Mouse (Mus musculus) heart, adult 2 months (tissue): ENCODE results near the gene Cd38. TPM values are rescaled to one million over a fixed set of nuclear protein-coding genes. Genes with fewer than 3 reads are reported as not detected.
A peak's percentile ranks its signal among the peaks of the same experiment; 100 is the strongest.

Source experiments
- DNase-seq, 2 experiments: peaks; one replicate each; pipeline ENCODE4 v3.0.0; 2021
- H3K27ac ChIP-seq: fragments of 200-600 bp; 2 replicates; pipeline ENCODE4 v1.8.1; 2022
- H3K27me3 ChIP-seq: fragments of 200-500 bp; 2 replicates; pipeline ENCODE4 v1.6.1; 2012; ENCODE audit warnings: mild to moderate bottlenecking, low read length, inconsistent platforms, mixed read lengths; ENCODE audit not compliant: control insufficient read depth, insufficient read depth
- H3K36me3 ChIP-seq: fragments of 200-500 bp; 2 replicates; pipeline ENCODE4 v1.6.1; 2012; ENCODE audit warnings: low read length, inconsistent platforms; ENCODE audit not compliant: control insufficient read depth, insufficient read depth
- H3K4me1 ChIP-seq: fragments of 200-500 bp; 2 replicates; pipeline ENCODE4 v1.6.1; 2011; ENCODE audit warnings: low read length; ENCODE audit not compliant: control insufficient read depth, insufficient read depth
- H3K4me3 ChIP-seq: fragments of 200-600 bp; 2 replicates; pipeline ENCODE4 v1.8.1; 2022
- H3K79me2 ChIP-seq: fragments of 200-500 bp; replicated peaks from 2 replicates; pipeline ENCODE4 v1.6.1; 2012; ENCODE audit warnings: mild to moderate bottlenecking, inconsistent platforms, low read length, moderate library complexity, mixed read lengths; ENCODE audit not compliant: control insufficient read depth, insufficient read depth
- H3K9ac ChIP-seq: fragments of 200-500 bp; 2 replicates; pipeline ENCODE4 v1.6.1; 2012; ENCODE audit warnings: low read depth, mild to moderate bottlenecking, control low read depth, inconsistent platforms, low read length, mixed read lengths
- CTCF ChIP-seq: fragments of 200-600 bp; IDR thresholded peaks from 2 replicates; pipeline ENCODE4 v1.8.1; 2022; ENCODE audit warnings: antibody characterized with exemption, mild to moderate bottlenecking, moderate library complexity
- EP300 ChIP-seq: fragments of 200-500 bp; IDR thresholded peaks from 2 replicates; pipeline ENCODE4 v1.6.1; 2011; ENCODE audit warnings: low read depth, low read length, control low read depth; ENCODE audit not compliant: insufficient read depth
- POLR2A ChIP-seq: fragments of 200-500 bp; IDR thresholded peaks from 2 replicates; pipeline ENCODE4 v1.6.1; 2011; ENCODE audit warnings: mild to moderate bottlenecking, low read depth, low read length, control low read depth; ENCODE audit not compliant: insufficient read depth
- WGBS: fragments of 180-500 bp; shearing (Covaris S2); methylation state at CpG from one replicate; pipeline ENCODE4 v1.1.7; 2018; 5-methylcytosine and 5-hydroxymethylcytosine counted together
- intact Hi-C: fragments of 180-260 bp; cut with DNase I; formaldehyde crosslinking; loops from one replicate; pipeline ENCODE4 v1.15.1; 2025
- polyA plus RNA-seq: library from polyadenylated mRNA; depleted of rRNA; stranded (reverse); fragments of >200 nt; gene quantifications from 2 replicates; pipeline ENCODE4 v1.2.3, GENCODE M21; 2012
- total RNA-seq, 2 experiments: library from RNA; stranded (reverse); gene quantifications; 2 replicates each; pipeline ENCODE4 v1.2.3; 2021

The Cd38 gene
- total and polyA plus RNA-seq, 3 experiments: 7.3 to 8.6 (median 7.5) TPM

GRCm38 (mm10) chr5:43923933-43924332 is 55.6 kb downstream of the Cd38 start:
- H3K4me3 ChIP-seq: no peak overlapping the region
- no peaks in the 10 kb centered on the region for H3K79me2 ChIP-seq
- no peaks in the 10 kb centered on the region for H3K27me3 ChIP-seq
- H3K27ac ChIP-seq: no peak overlapping the region
- no peaks in the 10 kb centered on the region for H3K36me3 ChIP-seq
- peak; percentile 45 to 66 for DNase-seq
- peak; percentile 81 for TF ChIP-seq CTCF
- no peak for TF ChIP-seq EP300
- no peak for TF ChIP-seq POLR2A
- H3K4me1 ChIP-seq: no peaks in the 10 kb centered on the region
- H3K9ac ChIP-seq: no peak overlapping the region
- intact Hi-C loops: loop anchor here (2.0 kb wide), 1 partner anchor 67 kb away; no protein-coding TSS in a partner anchor
- WGBS: 17% methylated on average over 4 of the region's 4 CpGs

GRCm38 (mm10) chr5:43927729-43928128 is 59.4 kb downstream of the Cd38 start:
- H3K4me1 ChIP-seq: no peaks in the 10 kb centered on the region
- no peak overlapping the region for H3K4me3 ChIP-seq
- no peak overlapping the region for H3K9ac ChIP-seq
- DNase-seq: no peak
- H3K36me3 ChIP-seq: no peaks in the 10 kb centered on the region
- no peaks in the 10 kb centered on the region for H3K79me2 ChIP-seq
- intact Hi-C loops: no loop called here
- no peak overlapping the region for H3K27ac ChIP-seq
- no peaks in the 10 kb centered on the region for H3K27me3 ChIP-seq
- TF ChIP-seq POLR2A: no peak
- TF ChIP-seq EP300: no peak

GRCm38 (mm10) chr5:43933269-43933668 is 64.9 kb downstream of the Cd38 start:
- Histone ChIP-seq H3K4me3 (no peak overlapping the region), H3K9ac (no peak overlapping the region), H3K27me3 (no peaks in the 10 kb centered on the region), H3K27ac (no peak overlapping the region), H3K79me2 (no peaks in the 10 kb centered on the region), H3K36me3 (no peaks in the 10 kb centered on the region), H3K4me1 (no peaks in the 10 kb centered on the region)
- no peak for DNase-seq
- TF ChIP-seq EP300 (no peak), POLR2A (no peak), CTCF (no peak)
- WGBS: 33% methylated on average over 2 of the region's 2 CpGs
- intact Hi-C loops: no loop called here

DNA sequence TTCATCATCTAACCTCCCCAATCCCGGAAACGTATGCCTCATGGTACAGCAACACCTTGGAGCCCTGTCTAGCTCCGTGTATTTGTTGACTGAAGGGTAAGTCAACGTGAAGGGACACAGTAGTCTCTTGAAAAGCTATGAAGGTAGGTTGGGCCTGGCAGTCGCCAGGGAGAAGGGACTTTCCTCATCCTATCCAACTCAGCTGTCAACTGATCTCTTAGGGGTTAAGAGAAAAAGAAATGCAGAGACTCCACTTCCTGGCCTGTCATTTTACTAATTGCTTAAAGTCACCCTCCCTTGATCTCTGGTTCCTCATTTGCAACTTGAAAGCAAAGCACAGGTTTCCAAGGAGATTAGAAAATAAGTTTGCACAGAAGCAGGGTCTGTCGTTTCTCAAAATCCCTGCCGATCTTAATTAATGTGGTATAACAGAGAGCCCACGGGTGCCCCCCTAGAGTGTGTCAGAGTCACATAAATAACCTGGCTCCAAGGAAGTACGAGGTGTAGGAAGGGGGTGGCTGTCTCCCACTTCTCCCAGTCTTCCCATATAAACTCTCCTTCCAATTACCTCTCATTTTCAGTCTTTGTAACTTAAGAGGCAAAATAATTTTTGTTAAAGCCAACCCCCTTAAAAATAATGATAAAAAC is 79.1 kb downstream of the Cd38 start:
- no peaks in the 10 kb centered on the region for H3K27me3 ChIP-seq
- intact Hi-C loops: no loop called here
- H3K9ac ChIP-seq: no peak overlapping the region
- H3K4me1 ChIP-seq: peaks cover 2% of the 10 kb centered on the region; the same call in 1 of the 2 replicates
- TF ChIP-seq POLR2A: no peak
- no peak for TF ChIP-seq CTCF
- no peak for TF ChIP-seq EP300
- H3K79me2 ChIP-seq: no peaks in the 10 kb centered on the region
- WGBS: 65% methylated on average over 9 of the region's 9 CpGs
- H3K4me3 ChIP-seq: no peak overlapping the region; the same call in 1 of the 2 replicates
- DNase-seq: no peak
- H3K36me3 ChIP-seq: no peaks in the 10 kb centered on the region
- H3K27ac ChIP-seq: no peak overlapping the region

- TF ChIP-seq POLR2A: no peak
- no peak for TF ChIP-seq CTCF
- no peak for TF ChIP-seq EP300
- H3K4me3 ChIP-seq: peak overlapping the region; percentile 30
- peaks cover 2% of the 10 kb centered on the region; the same call in 1 of the 2 replicates for H3K4me1 ChIP-seq
- 6% methylated on average over 27 of the region's 27 CpGs for WGBS
- no peaks in the 10 kb centered on the region for H3K36me3 ChIP-seq
- H3K9ac ChIP-seq: no peak overlapping the region
- H3K27ac ChIP-seq: no peak overlapping the region
- DNase-seq: peak; percentile 35 to 72
- no peaks in the 10 kb centered on the region for H3K27me3 ChIP-seq
- intact Hi-C loops: no loop called here
- no peaks in the 10 kb centered on the region for H3K79me2 ChIP-seq
Measured at GRCm38 (mm10) chr5:43948111-43948743, 79.9 kb downstream of the Cd38 start.

DNA sequence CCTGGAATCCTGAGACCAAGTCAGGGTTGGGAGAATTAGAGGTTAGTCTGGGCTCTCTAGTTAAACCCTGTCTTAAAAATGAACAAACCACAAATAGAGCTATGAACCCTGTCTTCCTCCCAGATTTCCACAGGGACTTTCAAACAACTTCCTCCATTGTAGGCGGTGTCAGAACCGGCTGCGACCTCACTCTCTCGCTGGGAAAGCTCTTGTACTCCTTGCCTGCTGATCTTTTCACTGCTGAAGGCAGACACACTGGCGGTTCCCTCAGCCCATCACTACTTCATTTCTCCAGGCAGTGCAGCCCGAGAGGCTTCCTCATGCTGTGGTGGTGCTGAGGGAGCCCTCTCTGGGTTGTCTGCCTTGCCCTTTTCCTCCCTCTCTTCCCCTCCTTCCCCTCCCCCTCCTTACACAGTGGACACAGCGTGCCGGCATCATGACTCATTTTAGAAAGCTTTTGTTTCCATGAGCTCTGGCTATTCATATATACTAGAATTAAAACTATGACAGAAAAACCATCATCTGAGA is 80.5 kb downstream of the Cd38 start:
- peaks cover 2% of the 10 kb centered on the region; the same call in 1 of the 2 replicates for H3K4me1 ChIP-seq
- H3K27ac ChIP-seq: peak overlapping the region; percentile 38; the same call in 1 of the 2 replicates
- H3K9ac ChIP-seq: peak overlapping the region; percentile 46
- H3K27me3 ChIP-seq: no peaks in the 10 kb centered on the region
- no peaks in the 10 kb centered on the region for H3K36me3 ChIP-seq
- peak; percentile 37 to 45 for DNase-seq
- peak overlapping the region; percentile 19; the same call in 1 of the 2 replicates for H3K4me3 ChIP-seq
- no peaks in the 10 kb centered on the region for H3K79me2 ChIP-seq
- intact Hi-C loops: no loop called here
- TF ChIP-seq POLR2A (no peak), EP300 (no peak), CTCF (no peak)
- 5% methylated on average over 8 of the region's 8 CpGs for WGBS
